Mouse (Mus musculus) MEL (cell line): ENCODE data around the gene Tbc1d1. TPM values are rescaled to one million over a fixed set of nuclear protein-coding genes. Genes with fewer than 3 reads are reported as not detected.

Source experiments
- DNase-seq: peaks from one replicate; pipeline ENCODE4 v3.0.0; 2011; ENCODE audit warnings: low read depth, low spot score
- H3K27ac ChIP-seq: 2 replicates; pipeline ENCODE4 v1.5.1; 2012; ENCODE audit warnings: low read depth, mild to moderate bottlenecking, control low read depth, low read length, moderate library complexity; ENCODE audit not compliant: control insufficient read depth
- H3K27me3 ChIP-seq, 2 experiments: fragments of 150-350 bp in 1 of 2; sonication (generic) in 1 of 2; 2 replicates each; pipeline ENCODE4 v1.6.1; 2012; ENCODE audit warnings: low read length in 2 of 2, mild to moderate bottlenecking in 2 of 2, improper control_type of control experiment in 1 of 2, moderate library complexity in 1 of 2; ENCODE audit not compliant: insufficient read depth in 2 of 2, control insufficient read depth in 1 of 2
- H3K36me3 ChIP-seq, 2 experiments: 2 replicates each; pipeline ENCODE4 v1.6.1; 2012 to 2014; ENCODE audit warnings: low read length in 2 of 2, improper control_type of control experiment in 1 of 2, inconsistent platforms in 1 of 2, mild to moderate bottlenecking in 1 of 2; ENCODE audit not compliant: insufficient read depth in 2 of 2, control insufficient read depth in 1 of 2
- H3K4me1 ChIP-seq, 2 experiments: fragments of 150-350 bp in 1 of 2; sonication (generic) in 1 of 2; 2 replicates each; pipeline ENCODE4 v1.6.1; 2012; ENCODE audit warnings: low read length in 2 of 2, improper control_type of control experiment in 1 of 2, mild to moderate bottlenecking in 1 of 2; ENCODE audit not compliant: insufficient read depth in 2 of 2, control insufficient read depth in 1 of 2
- H3K4me3 ChIP-seq, 2 experiments: fragments of 150-350 bp in 1 of 2; sonication (generic) in 1 of 2; 2 replicates each; pipeline ENCODE4 v1.5.1; 2012; ENCODE audit warnings: low read depth in 2 of 2, low read length in 2 of 2, mild to moderate bottlenecking in 2 of 2, moderate library complexity in 2 of 2, control low read depth in 1 of 2, improper control_type of control experiment in 1 of 2; ENCODE audit not compliant: control insufficient read depth in 1 of 2, insufficient read depth in 1 of 2
- H3K79me2 ChIP-seq: 2 replicates; pipeline ENCODE4 v1.6.1; 2012; ENCODE audit warnings: mild to moderate bottlenecking, low read length, moderate library complexity; ENCODE audit not compliant: control insufficient read depth, poor library complexity, insufficient read depth
- H3K9ac ChIP-seq: 2 replicates; pipeline ENCODE4 v1.6.1; 2012; ENCODE audit warnings: low read depth, mild to moderate bottlenecking, control low read depth, low read length, moderate library complexity; ENCODE audit not compliant: control insufficient read depth, poor library complexity, severe bottlenecking
- H3K9me3 ChIP-seq: fragments of 150-350 bp; sonication (generic); replicated peaks from 2 replicates; pipeline ENCODE4 v1.6.1; 2012; ENCODE audit warnings: mild to moderate bottlenecking, low read length, improper control_type of control experiment, moderate library complexity; ENCODE audit not compliant: insufficient read depth
- ETS1 ChIP-seq: IDR thresholded peaks from 2 replicates; pipeline ENCODE4 v1.6.1; 2012; ENCODE audit warnings: low read depth, mild to moderate bottlenecking, inconsistent platforms, low read length, improper control_type of control experiment, moderate library complexity
- GATA1 ChIP-seq: IDR thresholded peaks from 2 replicates; pipeline ENCODE4 v1.6.1; 2011; ENCODE audit warnings: low read depth, low read length, improper control_type of control experiment
- HCFC1 ChIP-seq: IDR thresholded peaks from 2 replicates; pipeline ENCODE4 v1.6.1; 2012; ENCODE audit warnings: low read depth, mild to moderate bottlenecking, inconsistent platforms, low read length, improper control_type of control experiment, moderate library complexity
- JUND ChIP-seq: IDR thresholded peaks from 2 replicates; pipeline ENCODE4 v1.6.1; 2011; ENCODE audit warnings: low read depth, mild to moderate bottlenecking, improper control_type of control experiment, low read length
- KAT2A ChIP-seq: conservative IDR thresholded peaks from 2 replicates; pipeline ENCODE4 v1.6.1; 2012; ENCODE audit warnings: low read depth, low read length, improper control_type of control experiment, inconsistent platforms
- MAX ChIP-seq: IDR thresholded peaks from 2 replicates; pipeline ENCODE4 v1.6.1; 2011; ENCODE audit warnings: low read length, improper control_type of control experiment
- POLR2AphosphoS5 ChIP-seq: IDR thresholded peaks from 2 replicates; pipeline ENCODE4 v1.6.1; 2012; ENCODE audit warnings: low read depth, borderline replicate concordance, mild to moderate bottlenecking, inconsistent platforms, low read length, moderate library complexity, mixed read lengths
- SIN3A ChIP-seq: IDR thresholded peaks from 2 replicates; pipeline ENCODE4 v1.6.1; 2012; ENCODE audit warnings: low read length, improper control_type of control experiment, inconsistent platforms
- SMC3 ChIP-seq: IDR thresholded peaks from 2 replicates; pipeline ENCODE4 v1.6.1; 2011; ENCODE audit warnings: low read depth, low read length, improper control_type of control experiment
- TCF12 ChIP-seq: IDR thresholded peaks from 2 replicates; pipeline ENCODE4 v1.6.1; 2014; ENCODE audit warnings: low read depth, mild to moderate bottlenecking, inconsistent platforms, low read length, improper control_type of control experiment, moderate library complexity
- ZC3H11A ChIP-seq: IDR thresholded peaks from 2 replicates; pipeline ENCODE4 v1.6.1; 2012; ENCODE audit warnings: low read depth, mild to moderate bottlenecking, inconsistent platforms, low read length, improper control_type of control experiment
- ZKSCAN1 ChIP-seq: IDR thresholded peaks from 2 replicates; pipeline ENCODE4 v1.6.1; 2012; ENCODE audit warnings: low read depth, mild to moderate bottlenecking, inconsistent platforms, low read length, improper control_type of control experiment, moderate library complexity
- polyA plus RNA-seq, 2 experiments: library from polyadenylated mRNA; stranded (reverse) in 1 of 2; unstranded in 1 of 2; fragments of >175 nt in 1 of 2; fragments of >200 nt in 1 of 2; gene quantifications; 2 replicates each; pipeline versions ENCODE4 v1.2.1 to v1.2.4; 2012; ENCODE audit warnings: low replicate concordance in 2 of 2, low read depth in 1 of 2; ENCODE audit not compliant: insufficient read length in 2 of 2, insufficient read depth in 1 of 2, missing spikeins in 1 of 2
- total RNA-seq: library from RNA; depleted of rRNA; stranded (reverse); fragments of 300-350 nt; gene quantifications from 2 replicates; pipeline ENCODE4 v1.2.3, GENCODE M21; 2012

The Tbc1d1 gene
- total and polyA plus RNA-seq, 3 experiments, result 22.5 to 24.4 TPM; not detected in 1

GRCm38 (mm10) chr5:64173302-64173701 is 17.2 kb downstream of the Tbc1d1 start:
- Histone ChIP-seq H3K4me3 (no peak overlapping the region), H3K9me3 (no peaks in the 10 kb centered on the region), H3K79me2 (no peaks in the 10 kb centered on the region; the same call in 1 of the 2 replicates), H3K27me3 (no peaks in the 10 kb centered on the region)
- no peak for TF ChIP-seq TCF12
- no peak for TF ChIP-seq MAX
- TF ChIP-seq SMC3, result no peak
- TF ChIP-seq, all 39 proteins: peak for 0
- Histone ChIP-seq H3K4me1 (peaks cover 6 to 9% of the 10 kb centered on the region in 2 experiments), H3K9ac (no peak overlapping the region), H3K27ac (no peak overlapping the region), H3K36me3 (peaks cover 4 to 10% of the 10 kb centered on the region in 2 experiments)
- no peak for DNase-seq

- Histone ChIP-seq H3K27me3 (no peaks in the 10 kb centered on the region), H3K36me3 (peaks cover 4 to 6% of the 10 kb centered on the region in 2 experiments), H3K4me1 (peaks cover 2 to 3% of the 10 kb centered on the region in 2 experiments; a peak in 2 of 4 replicates), H3K4me3 (no peak overlapping the region), H3K27ac (no peak overlapping the region), H3K9me3 (no peaks in the 10 kb centered on the region), H3K79me2 (no peaks in the 10 kb centered on the region; the same call in 1 of the 2 replicates), H3K9ac (no peak overlapping the region)
- TF ChIP-seq HCFC1 (no peak), ZKSCAN1 (no peak), KAT2A (no peak), GATA1 (no peak), POLR2AphosphoS5 (no peak)
- DNase-seq, result no peak
Measured at GRCm38 (mm10) chr5:64174429-64174935, 18.4 kb downstream of the Tbc1d1 start.

GRCm38 (mm10) chr5:64180548-64180947 is 24.4 kb downstream of the Tbc1d1 start:
- TF ChIP-seq SMC3 (no peak), JUND (no peak), MAX (no peak), ZC3H11A (no peak), SIN3A (no peak), ETS1 (no peak)
- no peaks in the 10 kb centered on the region for H3K36me3 ChIP-seq
- DNase-seq, result no peak
- no peaks in the 10 kb centered on the region for H3K27me3 ChIP-seq
- no peaks in the 10 kb centered on the region for H3K79me2 ChIP-seq
- no peaks in the 10 kb centered on the region for H3K4me1 ChIP-seq
- no peak overlapping the region for H3K27ac ChIP-seq
- no peaks in the 10 kb centered on the region for H3K9me3 ChIP-seq
- no peak overlapping the region for H3K9ac ChIP-seq
- H3K4me3 ChIP-seq, result no peak overlapping the region
